Mouse (Mus musculus) bone marrow, adult 2 months (tissue): Measurements from ENCODE around the gene Btn2a2. TPM values are rescaled to one million over a fixed set of nuclear protein-coding genes. Genes with fewer than 3 reads are reported as not detected.
"Not testable (repeated sequence)": the region's sequence is repeated elsewhere in the genome, so short reads cannot be mapped to it uniquely, and the experiment has no call there.

Experiments used
- H3K27ac ChIP-seq: fragments of 200-500 bp; 2 replicates; pipeline ENCODE4 v1.5.1; 2012; ENCODE audit warnings: low read depth, mild to moderate bottlenecking, control low read depth, inconsistent platforms, low read length; ENCODE audit not compliant: control insufficient read depth, poor library complexity, insufficient read depth
- H3K4me1 ChIP-seq: fragments of 200-500 bp; 2 replicates; pipeline ENCODE4 v1.6.1; 2011; ENCODE audit warnings: low read length; ENCODE audit not compliant: control insufficient read depth, insufficient read depth
- H3K4me3 ChIP-seq: fragments of 200-500 bp; replicated peaks from 2 replicates; pipeline ENCODE3; 2011; ENCODE audit warnings: mild to moderate bottlenecking, low read depth, low read length, control low read depth; ENCODE audit not compliant: control insufficient read depth
- CTCF ChIP-seq: fragments of 200-500 bp; IDR thresholded peaks from 2 replicates; pipeline ENCODE4 v1.5.1; 2011; ENCODE audit warnings: low read length, control low read depth; ENCODE audit not compliant: control insufficient read depth, insufficient read depth
- POLR2A ChIP-seq: fragments of 200-500 bp; IDR thresholded peaks from 2 replicates; pipeline ENCODE4 v1.6.1; 2011; ENCODE audit warnings: low read depth, mild to moderate bottlenecking, control low read depth, low read length, borderline replicate concordance; ENCODE audit not compliant: control insufficient read depth
- WGBS: fragments of 180-500 bp; shearing (Covaris S2); methylation state at CpG from one replicate; pipeline ENCODE4 v1.1.7; 2018; 5-methylcytosine and 5-hydroxymethylcytosine counted together
- polyA plus RNA-seq: library from polyadenylated mRNA; stranded (reverse); fragments of >200 nt; gene quantifications from 2 replicates; pipeline ENCODE4 v1.2.4, GENCODE M21; 2011; ENCODE audit warnings: low replicate concordance; ENCODE audit not compliant: missing spikeins, insufficient read depth, insufficient read length

Btn2a2 gene
- polyA plus RNA-seq, 1 experiment = not detected

GRCm38 (mm10) chr13:23533560-23534367, 45.1 kb upstream of the Btn2a2 start, which contains the start of gene Hist1h2af:
Gene Hist1h2af (plus strand): TSS chr13:23533906.
- peak; percentile 90; the same call in 1 of the 2 replicates for TF ChIP-seq POLR2A
- not testable (repeated sequence) for H3K4me1 ChIP-seq
- Histone ChIP-seq H3K27ac (peak within 1 kb of the TSS; percentile 92), H3K4me3 (peak within 1 kb of the TSS; percentile 69)
- under 1% methylated on average over 33 of the region's 53 CpGs for whole genome bisulfite sequencing

GRCm38 (mm10) chr13:23532262-23533075, 43.8 kb upstream of the Btn2a2 start:
- H3K27ac ChIP-seq = peak overlapping the region; percentile 90

GRCm38 (mm10) chr13:23530901-23531875, 42.5 kb upstream of the Btn2a2 start, which contains the start of gene Hist1h4h:
Gene Hist1h4h (plus strand): TSS chr13:23531050.
- H3K4me1 ChIP-seq = peaks cover 1% of the 10 kb centered on the region; the same call in 1 of the 2 replicates
- under 1% methylated on average over 62 of the region's 70 CpGs for WGBS
- H3K27ac ChIP-seq = peak within 1 kb of the TSS; percentile 96
- H3K4me3 ChIP-seq = peak within 1 kb of the TSS; percentile 68
- TF ChIP-seq CTCF (no peak), POLR2A (peak; percentile 100)

More at GRCm38 (mm10) chr13:23532262-23533075, 43.8 kb upstream of the Btn2a2 start:
- WGBS = 21% methylated on average over 9 of the region's 9 CpGs
- peak overlapping the region; percentile 44 for H3K4me3 ChIP-seq
- no peak for TF ChIP-seq CTCF
- H3K4me1 ChIP-seq = peaks cover 1% of the 10 kb centered on the region; the same call in 1 of the 2 replicates

- Histone ChIP-seq H3K27ac (peak overlapping the region; percentile 96), H3K4me1 (peaks cover 1% of the 10 kb centered on the region; the same call in 1 of the 2 replicates), H3K4me3 (peak overlapping the region; percentile 68)
- TF ChIP-seq CTCF (no peak), POLR2A (no peak)
- WGBS = under 1% methylated on average over 20 of the region's 20 CpGs
Observed at GRCm38 (mm10) chr13:23530181-23530900, 41.7 kb upstream of the Btn2a2 start.

GRCm38 (mm10) chr13:23529480-23530165, 41.0 kb upstream of the Btn2a2 start:
- 24% methylated on average over 2 of the region's 2 CpGs for WGBS
- Histone ChIP-seq H3K27ac (no peak overlapping the region), H3K4me1 (peaks cover 1% of the 10 kb centered on the region; the same call in 1 of the 2 replicates), H3K4me3 (no peak overlapping the region)
- TF ChIP-seq POLR2A (no peak), CTCF (no peak)

GRCm38 (mm10) chr13:23529005-23529404, 40.3 kb upstream of the Btn2a2 start:
- WGBS = 77% methylated on average over 5 of the region's 5 CpGs

GRCm38 (mm10) chr13:23526312-23526711, 37.7 kb upstream of the Btn2a2 start:
- TF ChIP-seq CTCF = no peak
- TF ChIP-seq POLR2A = no peak
- Histone ChIP-seq H3K4me3 (peak overlapping the region; percentile 26), H3K27ac (no peak overlapping the region), H3K4me1 (no peaks in the 10 kb centered on the region; the same call in 1 of the 2 replicates)
- under 1% methylated on average over 17 of the region's 17 CpGs for WGBS

More at GRCm38 (mm10) chr13:23529005-23529404, 40.3 kb upstream of the Btn2a2 start:
- H3K4me3 ChIP-seq = no peak overlapping the region
- TF ChIP-seq POLR2A (no peak), CTCF (no peak)
- no peak overlapping the region for H3K27ac ChIP-seq
- peaks cover 1% of the 10 kb centered on the region; the same call in 1 of the 2 replicates for H3K4me1 ChIP-seq
